Mouse (Mus musculus) limb, embryonic 13.5 days (tissue): ENCODE measurements around the gene Mtrex. TPM values are rescaled to one million over a fixed set of nuclear protein-coding genes. Genes with fewer than 3 reads are reported as not detected.
A peak's percentile ranks its signal among the peaks of the same experiment; 100 is the strongest.

Experiments used
- ATAC-seq: fragments of 200-750 bp; cut with Nextera tagmentation; 2 replicates; pipeline ENCODE4 v1.8.0; 2017; ENCODE audit warnings: low read depth, moderate number of reproducible peaks, moderate TSS enrichment; ENCODE audit not compliant: low FRiP score
- H3K27ac ChIP-seq: fragments of 300-500 bp; sonication (generic); 2 replicates; pipeline ENCODE4 v1.5.1; 2015; ENCODE audit warnings: inconsistent platforms, mild to moderate bottlenecking, moderate library complexity
- H3K27me3 ChIP-seq: fragments of 300-500 bp; sonication (generic); 2 replicates; pipeline ENCODE4 v1.6.1; 2015; ENCODE audit warnings: mild to moderate bottlenecking, inconsistent platforms
- H3K36me3 ChIP-seq: fragments of 300-500 bp; sonication (generic); 2 replicates; pipeline ENCODE4 v1.6.1; 2015; ENCODE audit warnings: inconsistent platforms, mild to moderate bottlenecking, moderate library complexity
- H3K4me1 ChIP-seq: fragments of 300-500 bp; sonication (generic); 2 replicates; pipeline ENCODE4 v1.6.1; 2015; ENCODE audit warnings: inconsistent platforms
- H3K4me2 ChIP-seq: fragments of 300-500 bp; sonication (generic); replicated peaks from 2 replicates; pipeline ENCODE4 v1.6.1; 2015; ENCODE audit warnings: inconsistent platforms, mild to moderate bottlenecking, moderate library complexity
- H3K4me3 ChIP-seq: fragments of 300-500 bp; sonication (generic); 2 replicates; pipeline ENCODE4 v1.5.1; 2015; ENCODE audit warnings: moderate library complexity, mild to moderate bottlenecking, inconsistent platforms
- H3K9ac ChIP-seq: fragments of 300-500 bp; sonication (generic); 2 replicates; pipeline ENCODE4 v1.6.1; 2015; ENCODE audit warnings: mild to moderate bottlenecking, inconsistent platforms
- H3K9me3 ChIP-seq: fragments of 300-500 bp; sonication (generic); 2 replicates; pipeline ENCODE4 v1.6.1; 2016; ENCODE audit warnings: inconsistent platforms
- WGBS: fragments of 180-500 bp; shearing (Covaris S2); methylation state at CpG from one replicate; pipeline ENCODE4 v1.1.7; 2015; 5-methylcytosine and 5-hydroxymethylcytosine counted together
- polyA plus RNA-seq: library from polyadenylated mRNA; unstranded; fragments of >200 nt; fragmentation: Nextera tagmentation; extraction: Ambion mirVana; gene quantifications from 2 replicates; pipeline ENCODE4 v1.2.1, GENCODE M21; 2015

Gene Mtrex
- polyA plus RNA-seq, 1 experiment from 2014 or later: 77.8 TPM

DNA sequence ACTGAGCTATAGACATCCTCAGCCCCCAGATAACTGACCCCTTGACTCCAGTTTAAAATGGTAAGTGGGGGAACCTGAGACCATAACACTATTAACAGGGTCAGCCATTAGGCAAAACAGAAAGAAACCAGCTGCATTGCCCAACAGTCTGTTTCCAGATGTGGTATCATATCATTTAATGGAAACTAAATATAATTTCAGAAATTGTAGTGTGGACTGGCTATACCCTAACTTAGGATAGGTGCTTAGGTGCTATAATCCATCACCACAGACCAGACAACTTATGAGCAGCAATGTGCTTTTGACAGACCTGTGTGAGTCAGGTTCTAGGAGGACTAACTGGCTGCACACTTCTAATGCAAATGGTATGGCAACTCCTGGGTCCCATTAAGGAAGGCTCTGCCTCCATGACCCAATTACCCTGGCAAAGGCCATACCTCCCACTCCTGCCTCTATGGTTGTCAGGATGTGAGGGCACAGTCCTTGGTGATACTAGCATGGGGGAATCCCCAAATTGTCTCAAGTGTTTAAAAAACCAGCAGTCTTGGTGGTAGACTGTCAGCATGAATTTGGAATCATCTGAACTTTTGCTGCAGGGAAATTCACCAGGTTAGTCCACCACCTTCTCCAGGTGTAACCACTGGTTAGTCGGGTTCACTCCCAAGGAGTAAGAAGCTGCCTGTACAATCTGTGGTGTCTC is 64.1 kb downstream of the Mtrex start:
- Histone ChIP-seq H3K36me3 (peaks cover 70% of the 10 kb centered on the region), H3K27me3 (no peaks in the 10 kb centered on the region), H3K9me3 (no peaks in the 10 kb centered on the region), H3K4me1 (no peaks in the 10 kb centered on the region), H3K27ac (no peak overlapping the region), H3K4me3 (no peak overlapping the region), H3K4me2 (no peak overlapping the region), H3K9ac (no peak overlapping the region)
- 85% methylated on average over 1 of the region's 1 CpGs for WGBS
- no peak for ATAC-seq

DNA sequence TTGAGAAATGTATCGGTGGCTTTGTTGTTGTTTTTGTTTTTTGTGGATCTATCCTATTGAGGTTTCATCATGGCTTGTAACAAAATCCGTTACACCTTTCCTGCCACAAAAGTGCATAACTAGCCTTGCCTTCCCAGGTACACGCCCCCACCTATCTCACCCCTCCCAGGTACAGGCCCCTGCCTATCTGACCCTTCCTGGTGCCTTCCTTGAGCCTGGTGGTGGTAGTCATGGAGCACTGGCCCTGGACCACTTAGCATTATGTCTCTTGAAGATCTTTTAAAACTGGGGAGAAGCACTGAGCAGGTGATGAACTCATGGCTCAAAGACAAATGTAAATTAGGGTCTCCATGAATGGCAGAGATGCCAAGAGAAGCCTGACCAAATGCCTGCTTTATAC is 64.9 kb downstream of the Mtrex start:
- Histone ChIP-seq H3K4me2 (no peak overlapping the region), H3K27me3 (no peaks in the 10 kb centered on the region), H3K36me3 (peaks cover 63% of the 10 kb centered on the region), H3K27ac (no peak overlapping the region), H3K4me3 (no peak overlapping the region), H3K9ac (no peak overlapping the region), H3K9me3 (no peaks in the 10 kb centered on the region), H3K4me1 (no peaks in the 10 kb centered on the region)
- 82% methylated on average over 3 of the region's 3 CpGs for WGBS
- ATAC-seq: no peak

DNA sequence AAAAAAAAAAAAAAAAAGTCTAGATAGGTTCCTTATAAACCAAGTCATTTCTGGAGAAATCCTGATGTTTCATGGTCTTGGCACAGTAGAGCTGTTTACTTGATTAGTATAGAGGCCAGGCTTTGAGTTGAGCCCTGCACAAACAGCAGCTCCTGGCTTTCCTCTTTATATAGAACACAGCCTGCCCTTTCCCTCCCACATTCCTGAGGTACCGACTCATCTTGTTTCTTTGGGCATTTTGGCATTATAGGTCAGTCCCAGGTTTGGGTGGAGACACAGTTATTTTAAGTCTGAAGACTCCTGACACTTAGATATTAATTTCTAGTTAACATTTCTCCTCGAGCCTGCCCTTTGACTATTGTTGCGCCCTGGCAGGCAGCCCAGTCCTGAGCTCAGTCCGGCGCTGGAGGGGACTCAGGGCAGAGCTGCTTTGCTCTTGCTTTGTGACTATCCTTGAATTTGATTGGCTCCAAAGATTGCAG is 65.3 kb downstream of the Mtrex start:
- no peak overlapping the region for H3K4me2 ChIP-seq
- 0 out of 2 replicates have a peak, but pooled peaks have one; percentile 36 for ATAC-seq
- no peaks in the 10 kb centered on the region for H3K4me1 ChIP-seq
- no peak overlapping the region for H3K9ac ChIP-seq
- no peak overlapping the region for H3K27ac ChIP-seq
- H3K4me3 ChIP-seq: no peak overlapping the region
- no peaks in the 10 kb centered on the region for H3K9me3 ChIP-seq
- no peaks in the 10 kb centered on the region for H3K27me3 ChIP-seq
- peaks cover 65% of the 10 kb centered on the region for H3K36me3 ChIP-seq
- WGBS: 55% methylated on average over 5 of the region's 5 CpGs

DNA sequence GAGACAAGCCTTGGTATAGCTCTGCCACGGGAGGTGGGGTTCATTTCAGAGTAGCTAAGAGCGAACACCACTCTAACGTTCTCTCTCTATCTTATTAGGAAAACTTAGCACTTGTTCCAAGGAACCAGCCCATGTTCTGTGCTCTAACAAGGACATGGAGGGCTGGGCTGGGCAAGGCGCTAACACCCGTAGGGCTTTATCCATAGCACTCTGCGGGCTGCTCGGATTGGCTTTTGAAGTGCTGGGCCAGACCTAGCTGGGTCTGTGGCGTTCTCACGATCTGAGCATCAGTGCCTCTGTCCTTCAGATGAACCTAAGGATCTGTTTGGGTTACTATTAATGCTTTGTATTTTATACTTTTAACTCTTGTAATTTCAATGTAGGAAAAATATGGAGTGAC is 66.3 kb downstream of the Mtrex start:
- Histone ChIP-seq H3K4me3 (no peak overlapping the region), H3K36me3 (peaks cover 59% of the 10 kb centered on the region), H3K9ac (no peak overlapping the region), H3K27me3 (no peaks in the 10 kb centered on the region), H3K27ac (no peak overlapping the region), H3K4me2 (no peak overlapping the region), H3K4me1 (no peaks in the 10 kb centered on the region), H3K9me3 (no peaks in the 10 kb centered on the region)
- 90% methylated on average over 9 of the region's 9 CpGs for WGBS
- no peak for ATAC-seq

DNA sequence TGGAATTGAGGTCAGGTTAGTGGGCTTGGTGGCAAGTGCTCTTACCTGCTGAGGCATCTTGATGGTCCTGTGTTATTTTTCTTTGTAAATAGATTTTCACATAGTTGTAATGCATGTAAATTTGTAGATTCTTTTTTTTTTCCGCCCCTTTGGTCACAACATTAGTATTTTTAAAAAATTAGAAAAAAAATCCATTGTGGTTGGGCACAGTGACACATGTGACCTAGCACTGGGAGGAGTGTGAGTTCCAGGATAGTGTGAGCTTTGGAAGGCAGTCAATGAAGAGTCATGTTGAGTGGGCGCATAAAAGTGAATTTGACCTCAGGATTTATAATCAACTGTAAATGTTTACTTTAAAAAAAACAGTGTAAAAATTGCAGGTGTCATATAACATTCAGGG is 66.8 kb downstream of the Mtrex start:
- H3K4me3 ChIP-seq: no peak overlapping the region
- ATAC-seq: no peak
- H3K9ac ChIP-seq: no peak overlapping the region
- H3K4me1 ChIP-seq: no peaks in the 10 kb centered on the region
- 87% methylated on average over 2 of the region's 2 CpGs for WGBS
- no peaks in the 10 kb centered on the region for H3K27me3 ChIP-seq
- no peaks in the 10 kb centered on the region for H3K9me3 ChIP-seq
- no peak overlapping the region for H3K4me2 ChIP-seq
- H3K27ac ChIP-seq: no peak overlapping the region
- peaks cover 54% of the 10 kb centered on the region for H3K36me3 ChIP-seq

DNA sequence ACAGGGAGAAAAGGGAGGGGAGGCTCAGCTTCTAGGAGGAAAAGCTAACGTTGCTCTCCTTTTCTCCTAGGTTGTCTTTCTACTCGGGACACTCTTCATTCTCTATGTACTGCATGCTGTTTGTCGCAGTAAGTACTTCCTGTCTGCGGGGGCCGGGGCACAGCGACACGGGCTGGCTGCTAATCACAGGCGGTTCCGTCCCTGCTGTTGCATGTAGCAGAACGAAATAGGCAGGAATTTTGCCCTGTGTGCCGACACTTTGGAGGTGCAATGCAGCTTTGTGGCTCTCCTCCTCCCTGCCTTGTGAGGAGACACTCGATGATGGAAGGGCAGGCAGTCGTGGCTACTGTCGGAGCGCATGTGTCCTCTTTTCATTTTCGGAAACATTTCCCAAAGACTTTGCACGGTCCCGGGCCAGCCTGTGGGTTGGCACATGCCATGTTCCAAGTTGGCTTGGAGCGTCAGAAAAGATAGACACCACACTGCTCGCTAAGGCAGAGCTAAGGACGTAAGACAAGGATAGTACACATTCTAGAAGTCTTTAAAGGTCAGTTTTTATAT is 67.5 kb downstream of the Mtrex start:
- no peak overlapping the region for H3K9ac ChIP-seq
- H3K9me3 ChIP-seq: no peaks in the 10 kb centered on the region
- H3K36me3 ChIP-seq: peaks cover 47% of the 10 kb centered on the region
- ATAC-seq: no peak
- H3K4me3 ChIP-seq: no peak overlapping the region
- WGBS: 88% methylated on average over 21 of the region's 21 CpGs
- no peak overlapping the region for H3K27ac ChIP-seq
- no peaks in the 10 kb centered on the region for H3K4me1 ChIP-seq
- H3K4me2 ChIP-seq: no peak overlapping the region
- H3K27me3 ChIP-seq: no peaks in the 10 kb centered on the region

DNA sequence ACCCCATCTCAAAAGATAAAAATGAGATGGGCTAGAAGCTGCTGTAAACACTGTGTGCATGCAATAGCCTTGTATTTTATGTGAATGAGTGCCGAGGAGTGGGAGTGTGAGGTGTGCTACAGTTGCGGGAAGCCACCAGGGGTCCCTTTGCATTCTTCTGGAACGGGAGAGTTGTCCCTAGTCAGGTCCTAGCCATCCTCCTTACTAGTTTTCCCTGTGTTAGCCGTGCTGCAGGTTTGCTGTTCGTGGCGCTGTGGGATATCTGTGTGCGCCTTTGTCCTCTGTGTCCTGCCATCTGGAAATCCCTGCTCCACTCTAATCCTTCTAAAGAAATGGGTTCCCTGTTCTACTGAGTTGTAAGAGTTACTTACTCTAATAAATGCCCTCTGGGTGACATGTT is 69.3 kb downstream of the Mtrex start:
- no peak overlapping the region for H3K4me2 ChIP-seq
- no peaks in the 10 kb centered on the region for H3K9me3 ChIP-seq
- 86% methylated on average over 7 of the region's 7 CpGs for WGBS
- no peak overlapping the region for H3K9ac ChIP-seq
- no peak for ATAC-seq
- H3K36me3 ChIP-seq: peaks cover 33% of the 10 kb centered on the region
- no peak overlapping the region for H3K4me3 ChIP-seq
- H3K27ac ChIP-seq: no peak overlapping the region
- H3K4me1 ChIP-seq: no peaks in the 10 kb centered on the region
- H3K27me3 ChIP-seq: no peaks in the 10 kb centered on the region

DNA sequence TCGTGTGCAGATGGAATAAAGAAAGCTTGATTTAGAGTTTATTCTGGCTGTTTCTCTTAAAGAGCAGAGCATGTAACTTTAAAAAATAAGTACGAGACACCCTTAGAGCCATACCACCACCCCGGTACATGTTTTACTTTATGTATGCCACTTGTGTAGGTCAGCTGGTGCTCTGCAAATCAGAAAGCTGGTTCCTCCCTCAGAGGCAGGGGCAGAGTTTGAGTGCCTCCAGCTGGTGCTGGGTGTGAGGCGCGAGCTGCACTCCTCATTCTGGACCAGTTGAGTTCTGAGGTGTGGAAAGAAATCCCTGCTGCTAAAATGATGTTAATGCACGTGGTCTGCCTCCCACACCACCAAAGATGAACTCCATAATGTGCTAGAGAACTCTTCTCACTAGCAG is 72.8 kb downstream of the Mtrex start:
- Histone ChIP-seq H3K4me2 (no peak overlapping the region), H3K27ac (no peak overlapping the region), H3K27me3 (no peaks in the 10 kb centered on the region), H3K36me3 (peaks cover 17% of the 10 kb centered on the region), H3K9ac (no peak overlapping the region), H3K4me3 (no peak overlapping the region), H3K4me1 (no peaks in the 10 kb centered on the region), H3K9me3 (no peaks in the 10 kb centered on the region)
- WGBS: 83% methylated on average over 6 of the region's 6 CpGs
- ATAC-seq: no peak

DNA sequence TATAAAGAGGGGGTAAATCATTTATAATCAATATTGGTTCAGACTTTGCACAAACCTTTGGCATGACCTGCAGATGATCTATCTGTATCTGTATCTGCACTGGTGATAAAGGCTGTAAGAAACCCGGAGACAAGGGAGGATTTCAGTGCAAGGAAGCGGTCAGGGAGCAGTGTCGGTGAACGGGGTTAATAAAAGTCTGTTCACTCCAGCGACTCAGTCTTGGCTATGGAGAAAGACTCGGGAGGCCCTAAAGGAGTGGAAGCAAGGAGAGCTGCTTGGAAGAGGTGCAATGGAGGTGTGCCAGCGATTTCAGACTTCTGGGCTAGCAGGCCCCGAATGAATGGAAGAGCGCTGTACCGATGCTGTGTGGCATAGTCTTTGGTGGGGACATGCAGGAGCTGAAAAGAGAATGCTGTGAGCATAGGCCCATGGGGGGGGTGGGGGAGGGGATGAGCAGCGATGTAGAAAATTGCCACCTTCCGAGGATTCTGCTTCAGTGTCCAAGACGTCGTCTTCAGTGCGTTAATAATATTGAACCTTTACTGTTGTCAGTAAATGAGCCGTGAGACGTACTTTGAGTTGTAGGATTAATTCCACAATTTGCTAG is 73.4 kb downstream of the Mtrex start:
- Histone ChIP-seq H3K4me3 (no peak overlapping the region), H3K36me3 (peaks cover 11% of the 10 kb centered on the region), H3K9ac (no peak overlapping the region), H3K27ac (no peak overlapping the region), H3K4me1 (no peaks in the 10 kb centered on the region), H3K9me3 (no peaks in the 10 kb centered on the region), H3K27me3 (no peaks in the 10 kb centered on the region), H3K4me2 (no peak overlapping the region)
- WGBS: 86% methylated on average over 17 of the region's 17 CpGs
- ATAC-seq: no peak

DNA sequence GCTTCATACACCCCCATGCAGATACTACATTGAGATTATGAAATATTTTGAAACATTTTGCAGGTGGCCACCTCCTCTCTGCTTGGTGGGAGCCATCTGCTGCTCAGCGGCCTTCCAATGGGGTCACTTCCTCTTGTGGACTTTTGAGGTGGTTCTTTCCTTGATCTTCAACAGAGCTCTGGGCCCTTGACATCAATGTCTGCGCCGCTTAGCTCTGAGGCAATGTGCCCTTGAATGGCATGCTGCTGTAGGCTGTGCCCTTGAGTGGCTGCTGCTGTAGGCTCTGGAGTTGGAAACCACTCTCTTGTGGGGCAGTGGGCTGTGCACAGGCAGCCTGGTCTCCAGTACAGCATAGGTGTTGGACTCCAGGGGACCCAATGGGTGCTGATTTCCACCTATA is 81.3 kb downstream of the Mtrex start:
- Histone ChIP-seq H3K9me3 (no peaks in the 10 kb centered on the region), H3K36me3 (peaks cover 20% of the 10 kb centered on the region), H3K4me1 (peaks cover 8% of the 10 kb centered on the region; the same call in 1 of the 2 replicates), H3K4me2 (no peak overlapping the region), H3K27me3 (no peaks in the 10 kb centered on the region), H3K4me3 (no peak overlapping the region), H3K9ac (no peak overlapping the region), H3K27ac (no peak overlapping the region)
- 94% methylated on average over 3 of the region's 3 CpGs for WGBS
- ATAC-seq: no peak

DNA sequence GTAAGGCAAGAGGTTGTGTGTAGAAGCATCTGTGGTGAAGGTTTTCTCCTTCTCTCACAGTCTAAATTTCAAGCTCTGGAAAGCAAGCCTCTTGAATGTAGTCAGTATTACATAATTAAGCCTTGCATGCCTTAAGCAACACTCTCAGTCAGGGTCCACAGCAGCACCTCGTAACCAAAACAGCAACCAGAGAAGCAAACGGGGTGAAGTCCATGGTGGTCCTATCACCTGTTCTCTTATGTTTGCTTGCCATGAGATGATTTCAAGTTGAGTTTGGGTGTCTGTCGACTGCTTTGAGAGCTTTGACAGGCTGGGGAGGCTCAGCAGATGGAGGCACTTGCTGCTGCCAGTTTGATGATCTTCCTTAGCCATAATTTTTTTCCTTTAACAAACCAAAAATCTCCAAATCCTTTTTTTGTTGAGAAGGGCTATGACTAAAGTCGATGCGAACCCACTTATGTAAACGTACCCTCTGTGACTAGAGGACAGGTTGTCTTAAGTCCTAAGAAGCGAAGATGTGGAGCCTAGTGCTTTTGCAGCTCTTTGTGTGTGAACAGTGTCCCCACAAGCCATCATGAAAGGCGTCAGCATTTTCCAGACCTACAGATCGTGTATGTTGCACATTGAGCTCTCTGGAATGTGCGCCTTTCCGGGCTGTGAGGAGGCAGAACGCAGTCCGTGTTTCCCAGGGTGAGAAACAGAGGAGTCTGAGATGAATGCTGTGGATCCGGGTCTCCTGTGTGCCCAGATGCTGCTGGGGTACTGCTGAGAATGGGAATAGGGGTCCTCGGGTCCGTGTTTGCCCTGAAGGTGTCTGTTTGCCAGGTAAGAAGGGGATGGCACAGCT is 86.7 kb downstream of the Mtrex start:
- Histone ChIP-seq H3K4me3 (no peak overlapping the region), H3K4me2 (no peak overlapping the region), H3K27me3 (no peaks in the 10 kb centered on the region), H3K27ac (no peak overlapping the region; the same call in 1 of the 2 replicates), H3K36me3 (peaks cover 9% of the 10 kb centered on the region), H3K9me3 (no peaks in the 10 kb centered on the region), H3K9ac (no peak overlapping the region), H3K4me1 (peaks cover 13% of the 10 kb centered on the region; the same call in 1 of the 2 replicates)
- 80% methylated on average over 16 of the region's 16 CpGs for WGBS
- ATAC-seq: no peak; the same call in 1 of the 2 replicates
